Mouse (Mus musculus) telencephalon, adult 2 months (tissue): ENCODE data around the gene Rnf220.

Experiments
- DNase-seq: peaks from one replicate; pipeline ENCODE4 v3.0.0-alpha.2; 2011; ENCODE audit warnings: low read depth, low spot score

Rnf220 gene

DNA sequence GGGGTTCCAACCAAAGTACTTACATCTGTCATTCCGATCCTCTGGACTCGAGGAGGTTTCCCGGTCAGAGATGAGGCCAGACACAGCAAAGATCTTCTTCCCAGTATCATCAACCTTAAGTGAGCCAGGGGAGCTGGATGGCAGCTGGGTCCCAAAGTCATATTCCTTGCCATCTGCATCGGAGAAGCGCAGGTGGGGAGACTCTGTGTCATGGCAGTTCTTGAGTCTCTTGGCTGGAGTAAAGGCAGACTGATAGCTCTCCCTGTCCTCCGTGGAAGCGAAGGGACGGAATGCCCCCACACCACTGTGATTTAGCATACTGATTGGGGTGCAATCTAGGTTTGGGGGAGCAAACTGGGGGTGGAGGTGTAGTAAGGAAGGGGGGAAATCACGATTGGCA, 7.3 kb downstream of the Rnf220 start:
- DNase-seq: no peak

DNA sequence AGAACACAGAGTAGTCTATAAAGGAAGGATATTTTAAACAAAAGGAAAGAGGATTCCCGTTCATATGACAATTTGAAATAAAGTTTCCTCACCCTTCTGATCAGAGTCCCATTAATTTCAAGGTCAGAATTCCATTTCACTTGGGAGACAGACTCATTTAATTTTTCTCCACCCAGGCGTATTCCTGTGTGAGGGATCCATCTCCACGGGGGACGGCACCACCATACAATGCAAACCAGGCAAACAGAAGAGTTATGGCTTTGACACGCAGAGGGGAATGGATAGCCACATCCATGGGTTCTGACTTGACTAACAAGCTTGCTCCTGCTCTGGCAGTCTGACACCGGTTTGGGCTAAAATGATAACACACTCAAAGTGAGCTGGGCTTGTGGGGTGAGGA, 9.4 kb downstream of the Rnf220 start:
- DNase-seq: no peak

DNA sequence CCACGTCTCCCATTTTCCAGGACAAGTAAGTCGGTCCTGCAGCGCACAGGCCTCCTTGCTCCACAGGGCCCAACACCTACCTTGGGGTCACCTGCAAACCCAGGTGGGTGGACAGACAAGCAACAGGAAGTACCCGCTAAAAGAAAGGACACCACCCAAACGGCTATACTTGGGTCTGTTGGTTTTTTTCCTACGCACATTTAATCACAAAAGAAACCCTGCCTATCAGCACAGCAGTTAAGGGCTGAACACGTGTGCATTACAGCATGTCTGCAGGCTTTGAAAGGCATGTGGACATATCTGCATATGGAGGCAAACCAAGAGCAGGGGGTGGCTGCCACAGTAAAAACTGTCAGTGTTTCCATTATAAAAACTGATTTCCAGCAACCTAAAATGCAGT, 10.7 kb downstream of the Rnf220 start:
- DNase-seq: no peak

DNA sequence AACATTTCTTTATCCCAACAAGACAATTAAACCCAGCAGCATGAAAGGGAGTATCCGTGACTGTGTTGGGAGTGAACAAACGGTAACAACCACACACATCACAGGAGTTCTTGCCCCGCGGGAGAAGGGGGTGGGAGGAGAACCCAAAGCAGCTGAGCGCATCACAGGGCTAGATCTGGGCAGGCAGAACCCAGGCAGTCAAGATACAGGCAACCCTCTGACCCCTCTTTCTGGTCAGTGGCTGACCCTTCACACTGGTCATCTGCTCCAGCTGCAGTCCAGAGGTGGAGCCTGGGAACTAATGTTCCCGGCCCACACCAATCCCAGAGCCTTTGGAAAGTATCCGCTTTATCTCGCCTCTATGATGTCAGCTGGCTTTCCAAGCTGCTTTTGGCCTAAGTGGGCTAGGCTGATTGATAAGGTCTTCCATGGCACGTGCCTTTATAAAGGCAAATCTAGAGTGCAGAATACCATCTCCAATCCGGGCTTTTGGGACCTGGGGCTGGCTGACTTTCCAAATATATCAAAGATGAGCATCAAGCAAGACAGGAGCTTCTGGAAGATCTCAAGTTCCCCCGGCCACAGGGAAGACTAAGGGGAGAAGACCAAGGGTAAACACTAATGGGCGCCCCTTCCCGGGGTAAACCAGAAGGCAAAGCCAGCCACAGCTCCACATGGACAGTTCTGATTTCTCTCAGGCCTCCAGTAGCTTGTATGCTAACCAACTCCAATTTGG, 11.6 kb downstream of the Rnf220 start:
- no peak for DNase-seq

DNA sequence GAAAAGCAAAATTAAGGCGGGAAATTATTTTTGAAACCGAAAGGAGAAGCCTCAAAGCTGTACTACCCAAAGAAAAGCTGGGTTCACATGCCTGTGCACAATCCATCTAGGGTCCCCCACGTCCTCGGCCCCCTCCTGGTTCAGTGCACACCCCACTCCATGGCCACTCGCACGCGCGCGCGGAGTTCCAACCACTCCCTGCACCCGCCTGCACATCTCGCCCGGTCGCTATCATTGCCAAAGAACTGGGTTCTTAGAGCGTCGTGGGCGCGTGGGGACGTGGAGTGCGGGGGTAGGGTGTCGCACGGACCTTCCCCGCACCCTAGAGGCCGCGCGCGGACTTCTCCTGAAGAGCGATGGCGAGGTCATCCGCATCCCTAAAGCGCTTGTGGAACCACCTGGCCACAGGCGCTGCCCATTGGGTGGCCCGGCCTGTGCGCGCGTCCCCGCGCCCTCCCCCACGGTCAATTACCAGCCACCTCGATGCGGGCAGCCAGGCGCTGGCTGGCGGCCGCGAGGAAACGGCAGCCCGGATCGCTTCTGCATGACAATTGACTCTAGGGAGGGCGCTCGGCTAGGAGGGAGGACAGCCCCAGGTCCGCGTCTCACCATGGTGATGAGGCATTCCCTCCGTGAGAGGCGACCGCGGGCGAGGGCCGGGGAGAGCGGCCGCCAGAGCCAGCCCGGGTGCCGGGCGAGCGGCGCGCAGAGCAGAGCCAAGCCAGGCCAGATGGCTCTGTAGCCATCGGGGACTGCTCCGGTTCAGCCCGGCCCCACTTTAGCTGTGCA, 12.4 kb downstream of the Rnf220 start:
- DNase-seq: no peak

DNA sequence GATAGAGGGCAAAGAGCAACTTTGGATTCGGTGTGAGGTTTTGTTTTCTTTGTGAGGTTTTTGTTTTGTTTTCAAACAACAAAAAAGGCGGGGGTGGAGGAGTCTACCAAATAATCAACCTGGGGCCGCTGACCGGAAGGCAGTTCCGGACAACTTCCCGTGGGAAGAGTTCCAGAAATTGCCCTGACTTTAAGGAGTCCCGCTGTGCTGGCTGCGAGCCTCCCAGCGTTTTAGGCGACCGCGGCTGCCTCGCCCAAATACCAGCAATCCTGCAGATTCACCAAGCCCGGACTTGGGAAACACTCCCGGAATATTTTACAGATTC, 13.0 kb downstream of the Rnf220 start:
- DNase-seq: no peak

DNA sequence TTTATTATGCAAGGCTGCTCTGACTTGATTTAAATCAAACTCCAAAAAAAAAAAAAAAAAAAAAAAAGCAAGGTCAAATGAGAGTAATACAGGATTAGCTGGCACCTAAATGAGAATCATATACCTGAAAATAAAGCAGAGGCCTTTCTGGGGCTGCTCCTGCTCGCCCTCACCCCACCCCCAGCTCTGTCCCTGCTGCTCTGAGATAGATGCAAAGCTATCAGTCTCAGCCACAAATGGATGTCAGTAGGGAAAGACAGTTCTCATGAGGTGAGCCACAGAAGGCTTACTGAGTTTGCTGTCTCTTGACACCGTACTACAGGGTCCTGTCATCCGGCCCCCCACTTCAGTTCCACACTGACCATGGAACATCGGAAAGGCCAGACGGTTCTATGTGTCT, 14.7 kb downstream of the Rnf220 start:
- no peak for DNase-seq

DNA sequence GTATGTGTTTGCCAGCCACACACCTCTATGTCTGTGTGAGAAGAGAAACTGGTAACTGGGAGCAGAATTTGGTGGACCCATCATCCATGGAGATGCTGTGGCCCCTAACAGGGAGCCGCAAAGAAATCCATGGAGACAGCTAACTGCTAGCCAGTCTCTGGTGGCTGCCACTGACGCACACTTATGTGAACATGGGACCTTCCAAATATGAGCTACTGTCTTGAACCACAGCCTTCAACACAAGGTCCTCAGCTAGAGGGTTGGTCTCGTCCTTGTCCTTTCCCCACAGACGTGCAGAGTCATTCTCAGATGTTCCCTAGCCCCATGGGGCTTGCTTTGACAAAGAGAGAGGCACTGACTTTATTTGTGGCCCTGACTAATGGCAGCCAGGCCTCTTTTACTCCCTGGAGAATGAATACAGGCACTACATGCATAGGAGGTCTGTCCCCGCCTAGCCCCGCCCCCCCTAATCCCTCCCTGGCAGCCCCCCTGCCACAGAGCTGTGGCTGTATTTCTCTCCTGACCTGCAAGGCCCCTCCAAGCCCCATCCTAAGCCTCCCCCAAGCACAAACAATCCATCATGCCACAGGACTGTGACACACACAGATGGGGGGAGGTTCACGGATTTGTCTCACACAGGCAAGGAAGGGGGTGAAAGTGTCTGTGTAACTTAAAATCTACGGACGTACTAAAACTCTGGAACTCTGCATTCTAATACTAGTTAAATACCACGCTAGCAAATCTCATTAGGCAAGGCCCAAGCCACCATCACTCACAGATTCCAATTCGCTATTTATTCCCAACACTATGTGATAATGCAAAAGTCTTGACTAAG, 16.0 kb downstream of the Rnf220 start:
- DNase-seq: no peak

DNA sequence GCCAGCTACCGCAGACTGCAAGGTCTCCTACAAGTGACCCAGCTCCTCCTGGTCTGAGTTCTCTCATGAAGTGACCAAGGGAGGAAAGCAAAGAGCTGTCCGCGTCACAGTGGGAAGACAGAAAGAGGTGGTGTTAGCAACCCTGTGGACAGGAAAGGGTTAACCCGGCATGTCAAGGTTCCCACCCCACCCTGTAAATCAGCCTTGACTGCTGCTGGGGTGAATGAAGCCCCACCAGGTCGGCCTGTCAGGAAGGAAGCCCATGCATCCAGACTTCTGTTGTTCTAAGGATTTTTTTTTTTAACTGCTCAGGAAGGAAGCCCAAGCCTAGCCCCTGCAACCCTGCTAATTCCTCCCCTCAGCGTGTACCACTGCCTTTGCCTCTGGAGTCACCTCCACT, 16.9 kb downstream of the Rnf220 start:
- no peak for DNase-seq

DNA sequence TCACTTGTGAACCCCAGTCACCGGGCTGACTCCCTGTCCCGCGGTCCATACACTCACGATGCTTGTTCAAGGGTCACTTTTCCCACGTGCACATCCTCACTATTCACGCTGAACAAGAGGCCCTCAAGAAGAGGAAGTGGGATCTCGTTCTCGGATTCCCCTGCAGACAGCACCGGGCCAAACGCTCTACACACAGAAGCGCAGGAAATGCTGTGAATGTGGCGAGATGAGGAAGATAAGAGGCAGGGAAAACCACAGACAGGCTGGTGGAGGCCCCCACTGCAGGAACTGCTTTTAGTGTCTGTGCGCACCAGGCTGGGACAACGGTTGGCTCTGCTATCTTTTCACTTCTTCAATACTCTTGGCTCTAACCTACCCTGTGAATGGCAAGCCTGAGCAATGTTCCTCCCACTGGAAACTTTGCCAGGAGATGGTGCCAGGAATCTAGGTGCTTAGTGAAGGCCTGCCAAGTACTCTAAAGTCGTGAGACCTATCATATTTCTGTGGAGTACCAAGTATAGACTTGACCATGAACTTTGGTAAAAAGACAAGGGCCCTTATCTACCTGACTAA, 18.7 kb downstream of the Rnf220 start:
- no peak for DNase-seq

DNA sequence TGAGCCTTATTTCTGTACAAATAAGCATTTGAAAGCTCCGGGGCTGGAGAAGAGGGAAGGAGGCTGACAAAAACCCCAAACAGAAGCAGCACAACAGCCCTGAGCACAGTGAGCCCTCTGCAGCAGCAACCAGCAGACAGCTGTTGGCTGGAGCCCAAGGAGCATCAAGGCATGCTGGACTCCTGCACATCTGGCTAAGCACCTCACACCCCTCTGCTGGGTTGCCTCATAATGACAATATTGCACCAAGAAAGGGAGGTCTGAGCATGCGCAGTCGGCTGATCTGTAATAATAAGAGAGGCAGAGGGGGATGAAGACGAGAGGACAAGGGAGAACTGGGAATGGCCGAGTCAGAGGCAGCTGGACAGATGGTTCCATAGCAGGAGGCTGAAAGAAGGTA, 19.5 kb downstream of the Rnf220 start:
- no peak for DNase-seq

DNA sequence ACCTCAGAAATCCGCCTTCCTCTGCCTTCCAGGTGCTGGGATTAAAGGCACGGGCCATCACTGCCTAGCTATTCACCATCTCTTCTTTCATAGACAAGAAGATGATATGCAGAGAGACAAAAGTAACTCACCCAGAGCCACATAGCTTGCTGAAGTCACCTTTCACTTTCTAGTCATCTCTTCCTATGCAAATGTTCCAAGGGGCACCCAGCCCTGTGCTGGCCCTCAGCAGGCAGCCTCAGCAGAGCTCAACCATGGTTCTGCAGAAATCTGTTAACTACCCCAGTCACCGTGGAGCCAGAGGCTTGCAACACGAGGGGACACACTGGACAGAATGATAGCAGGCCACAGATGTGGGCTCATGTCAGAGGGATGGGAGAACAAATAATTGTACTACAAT, 20.1 kb downstream of the Rnf220 start:
- DNase-seq: no peak

DNA sequence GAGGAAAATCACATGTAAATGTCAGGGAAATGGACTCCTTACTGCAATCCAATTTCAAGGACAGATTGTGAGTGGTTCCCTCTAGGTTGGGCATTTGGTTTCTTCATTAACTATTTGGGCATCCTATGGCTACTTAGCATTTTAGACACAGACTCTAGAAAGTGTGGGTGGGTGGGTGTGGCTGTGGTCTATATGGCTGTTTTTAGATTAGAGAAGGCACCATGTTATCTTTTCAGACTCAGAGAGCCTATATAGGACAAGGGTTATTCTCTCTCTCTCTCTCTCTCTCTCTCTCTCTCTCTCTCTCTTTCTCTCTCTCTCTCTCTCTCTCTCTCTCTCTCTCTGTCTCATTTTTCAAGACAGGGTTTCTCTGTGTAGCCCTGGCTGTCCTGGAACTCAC, 20.5 kb downstream of the Rnf220 start:
- DNase-seq: no peak

DNA sequence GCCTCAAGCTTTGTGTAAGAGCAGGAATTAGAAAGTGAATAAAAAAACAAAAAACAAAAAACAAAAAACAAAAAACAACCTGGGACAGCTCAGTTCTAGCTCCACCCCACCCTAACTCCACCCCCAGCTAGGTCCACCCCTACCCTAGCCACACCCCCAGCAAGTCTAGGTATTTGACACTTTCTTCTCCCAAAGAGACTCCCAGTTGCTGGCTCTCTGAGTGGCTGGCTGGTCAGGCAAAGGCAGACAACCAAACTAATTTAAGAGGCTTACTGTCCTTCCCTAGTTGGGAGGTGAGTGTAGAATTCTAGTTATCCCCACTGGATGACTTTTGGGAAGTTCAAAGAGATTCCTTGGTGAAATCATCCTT, 22.9 kb downstream of the Rnf220 start:
- no peak for DNase-seq

DNA sequence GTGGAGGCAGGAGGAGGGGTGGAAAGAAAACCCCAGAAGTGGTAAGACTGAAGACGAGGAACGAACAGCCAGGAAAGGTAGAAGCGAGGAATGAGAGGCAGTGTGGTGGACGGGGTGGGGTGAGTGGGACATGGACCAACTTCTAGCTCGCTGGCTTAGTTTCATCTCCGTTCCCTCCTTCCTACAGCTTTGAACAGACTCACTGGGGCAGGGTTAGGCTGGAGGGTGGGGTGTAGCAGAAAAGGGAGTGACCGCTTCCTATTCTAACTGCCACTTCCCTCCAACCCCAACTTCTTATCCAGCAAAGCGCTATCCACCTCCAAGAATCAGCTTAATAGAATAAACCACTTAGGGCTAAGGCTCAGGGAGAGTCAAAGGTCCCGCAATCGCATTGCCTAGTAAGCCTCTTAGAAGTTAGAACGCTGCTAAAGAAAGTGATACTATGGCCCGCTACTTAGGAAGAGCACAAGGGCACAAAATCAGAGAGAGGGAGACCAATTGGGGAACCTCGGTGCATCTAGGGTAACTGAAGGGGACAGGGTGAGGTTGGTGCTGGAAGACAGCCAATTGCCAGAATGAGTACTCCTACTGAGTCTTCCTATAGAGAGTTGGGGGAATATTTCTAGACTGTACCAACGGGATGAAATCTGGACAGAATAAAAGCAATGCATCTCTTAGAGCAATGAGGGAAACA, 23.4 kb downstream of the Rnf220 start:
- DNase-seq: no peak

DNA sequence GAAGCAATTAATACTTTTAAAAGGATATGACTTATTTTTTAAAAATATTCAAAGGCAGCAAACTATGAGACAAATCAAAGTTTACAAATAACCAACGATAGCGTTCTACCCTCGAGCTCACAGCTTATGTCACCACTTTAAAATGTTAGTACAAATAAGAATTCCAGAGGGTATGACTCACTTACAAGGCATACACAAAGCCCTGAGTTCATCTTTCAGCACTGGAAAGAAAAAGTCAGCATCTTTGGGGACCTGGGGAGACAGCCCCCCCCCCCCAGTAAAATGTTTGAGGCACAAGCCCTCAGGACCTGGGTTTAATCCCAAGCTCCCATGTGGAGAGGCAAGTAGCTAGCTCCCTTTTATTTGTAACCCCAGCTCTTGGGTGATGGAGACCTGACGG, 27.4 kb downstream of the Rnf220 start:
- DNase-seq: no peak

DNA sequence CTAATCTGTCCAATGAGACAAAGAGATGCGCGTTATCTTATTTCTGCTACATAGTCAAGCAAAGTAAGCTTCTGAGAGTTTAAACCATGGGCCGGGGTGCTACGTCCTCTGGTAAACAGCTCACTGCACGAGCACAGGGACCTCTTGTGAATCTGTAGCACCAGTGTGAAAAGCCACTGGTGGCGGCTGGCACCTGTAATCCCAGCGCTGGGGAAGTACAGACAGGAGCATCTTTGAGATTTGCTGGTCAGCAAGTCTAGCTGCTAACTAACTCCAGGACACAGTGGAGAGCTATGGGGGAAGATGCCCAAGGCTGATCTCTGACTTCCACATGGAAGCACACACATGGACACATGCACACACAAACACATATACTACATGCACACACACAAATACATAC, 28.9 kb downstream of the Rnf220 start:
- DNase-seq: no peak

DNA sequence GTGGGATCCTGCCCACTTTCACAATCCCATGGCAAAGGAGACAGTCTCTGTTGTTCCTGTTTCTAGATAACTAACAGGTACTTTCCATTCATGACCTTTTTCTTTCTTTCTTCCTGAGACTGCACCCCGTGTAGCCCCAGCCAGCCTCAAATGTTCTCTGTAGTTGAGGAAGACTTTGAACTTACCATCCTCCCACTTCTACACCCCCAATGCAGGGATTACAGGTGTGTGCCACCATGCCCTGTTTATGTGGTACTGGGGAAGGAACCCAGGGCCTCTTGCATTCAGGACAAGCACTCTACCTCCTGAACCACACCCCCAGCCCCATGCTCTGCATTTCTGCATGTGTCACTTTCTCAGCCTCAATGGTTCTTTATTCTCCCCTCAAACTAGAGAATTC, 47.7 kb downstream of the Rnf220 start:
- DNase-seq: no peak

DNA sequence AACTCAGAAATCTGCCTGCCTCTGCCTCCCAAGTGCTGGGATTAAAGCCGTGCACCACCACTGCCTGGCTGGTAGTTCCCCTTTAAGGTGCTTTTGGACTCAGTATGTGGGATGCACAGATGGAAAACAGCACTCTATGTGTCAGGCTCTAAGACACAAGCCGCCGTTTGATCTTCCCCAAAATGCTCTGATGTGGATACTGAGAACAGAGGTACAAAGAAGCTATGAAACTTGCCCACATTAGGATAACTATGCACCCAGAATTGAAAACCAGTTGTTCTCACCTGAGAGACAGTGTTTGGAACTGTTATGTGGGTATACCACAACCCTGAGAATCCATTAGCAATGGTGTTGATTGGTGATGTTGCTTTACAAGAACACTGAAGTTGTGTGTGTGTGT, 48.9 kb downstream of the Rnf220 start:
- no peak for DNase-seq

DNA sequence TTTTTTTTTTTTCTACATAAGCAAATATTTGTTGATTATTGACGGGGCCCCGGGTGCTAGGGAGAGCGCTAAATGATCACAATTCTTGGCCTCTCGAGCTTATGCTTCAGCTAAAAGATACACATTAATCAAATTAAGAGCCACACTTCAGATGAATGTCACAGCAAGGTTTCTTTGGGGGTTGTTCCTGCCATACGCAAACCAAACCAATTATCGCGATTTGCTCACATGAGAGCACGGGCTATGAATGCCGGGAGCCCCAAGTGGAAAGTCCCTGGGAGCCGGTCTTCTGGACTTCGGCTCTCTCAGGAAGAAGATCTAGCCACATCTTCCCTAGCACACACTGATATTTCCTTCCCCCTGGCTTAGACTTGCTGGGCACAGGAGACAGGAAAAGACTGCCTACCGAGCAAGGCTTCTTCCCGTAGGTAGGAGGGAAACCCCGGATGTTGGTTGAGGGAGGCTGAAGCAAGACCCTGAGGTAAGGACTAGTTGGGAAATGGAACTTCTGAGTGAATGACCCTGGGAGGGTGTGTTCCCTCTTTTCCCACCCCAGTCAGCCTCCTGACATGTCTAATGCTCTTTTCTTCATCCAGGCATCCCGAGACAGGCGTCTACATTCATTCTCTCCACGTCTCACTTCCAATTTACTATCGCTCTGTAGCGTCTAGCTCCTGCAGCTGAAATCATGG, 51.2 kb downstream of the Rnf220 start:
- no peak for DNase-seq

DNA sequence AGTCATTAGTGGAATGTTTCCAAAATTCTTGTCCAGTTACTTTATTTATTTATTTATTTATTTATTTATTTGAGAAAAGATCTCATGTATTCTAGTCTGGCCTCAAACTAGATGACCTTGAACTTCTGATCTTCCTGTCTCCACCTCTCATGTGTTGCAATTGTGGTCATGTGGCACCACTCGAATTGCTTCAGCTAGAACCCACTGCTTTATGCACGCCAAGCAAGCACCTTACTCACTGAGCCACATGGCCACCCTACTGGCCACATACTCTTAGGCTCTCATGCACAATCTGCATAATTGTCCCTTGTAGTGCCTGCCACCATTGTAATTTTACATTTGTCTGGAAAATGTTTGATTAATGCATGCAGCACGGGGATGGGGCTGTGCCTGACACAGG, 57.9 kb downstream of the Rnf220 start:
- DNase-seq: no peak
